Mouse (Mus musculus): Measurements from ENCODE around the gene Timm50.

Timm50 gene

GRCm38 (mm10) chr7:28328260-28328659, 16.4 kb upstream of the Timm50 start:
- no peak for DNase-seq (ENCODE audit: low read depth in 1 of 2, low spot score in 2 of 2)

GRCm38 (mm10) chr7:28326457-28326856, 14.6 kb upstream of the Timm50 start:
- DNase-seq (ENCODE audit: low read depth in 1 of 2, low spot score in 2 of 2) = no peak

GRCm38 (mm10) chr7:28325293-28325692, 13.4 kb upstream of the Timm50 start:
- DNase-seq (ENCODE audit: low read depth in 1 of 2, low spot score in 2 of 2) = no peak

GRCm38 (mm10) chr7:28321974-28322720, 10.3 kb upstream of the Timm50 start:
- DNase-seq (ENCODE audit: low read depth in 1 of 2, low spot score in 2 of 2) = no peak

GRCm38 (mm10) chr7:28318714-28319113, 6.8 kb upstream of the Timm50 start:
- DNase-seq (ENCODE audit: low read depth in 1 of 2, low spot score in 2 of 2) = no peak

GRCm38 (mm10) chr7:28318036-28318435, 6.2 kb upstream of the Timm50 start:
- no peak for DNase-seq (ENCODE audit: low read depth in 1 of 2, low spot score in 2 of 2)

GRCm38 (mm10) chr7:28311151-28311925, 534 bp downstream of the Timm50 start:
- DNase-seq (ENCODE audit: low read depth in 1 of 2, low spot score in 2 of 2) = no peak

- DNase-seq (ENCODE audit: low read depth in 1 of 2, low spot score in 2 of 2) = no peak
Measured at GRCm38 (mm10) chr7:28309737-28310136, 2.1 kb downstream of the Timm50 start.

- no peak for DNase-seq (ENCODE audit: low read depth in 1 of 2, low spot score in 2 of 2)
Measured at GRCm38 (mm10) chr7:28306216-28306615, 5.7 kb downstream of the Timm50 start.

GRCm38 (mm10) chr7:28305641-28306040, 6.2 kb downstream of the Timm50 start:
- DNase-seq (ENCODE audit: low read depth in 1 of 2, low spot score in 2 of 2) = no peak

- DNase-seq (ENCODE audit: low read depth in 1 of 2, low spot score in 2 of 2) = no peak
Measured at GRCm38 (mm10) chr7:28301616-28302433, 10.0 kb downstream of the Timm50 start, which contains the start of gene Dll3. Dll3 (minus strand) TSS chr7:28302238.

GRCm38 (mm10) chr7:28298837-28299625, 12.8 kb downstream of the Timm50 start:
- DNase-seq (ENCODE audit: low read depth in 1 of 2, low spot score in 2 of 2) = no peak

- DNase-seq (ENCODE audit: low read depth in 1 of 2, low spot score in 2 of 2) = no peak
Measured at GRCm38 (mm10) chr7:28294481-28294880, 17.4 kb downstream of the Timm50 start.

GRCm38 (mm10) chr7:28290638-28291590, 21.0 kb downstream of the Timm50 start, which contains the start of gene Selenov:
Selenov (minus strand) TSS chr7:28291186.
- DNase-seq (ENCODE audit: low read depth in 1 of 2, low spot score in 2 of 2) = no peak

- DNase-seq (ENCODE audit: low read depth in 1 of 2, low spot score in 2 of 2) = no peak
Measured at GRCm38 (mm10) chr7:28290165-28290564, 21.7 kb downstream of the Timm50 start.

- DNase-seq (ENCODE audit: low read depth in 1 of 2, low spot score in 2 of 2) = no peak
Measured at GRCm38 (mm10) chr7:28280630-28281029, 31.2 kb downstream of the Timm50 start.

GRCm38 (mm10) chr7:28278279-28278652, 33.6 kb downstream of the Timm50 start:
- DNase-seq (ENCODE audit: low read depth in 1 of 2, low spot score in 2 of 2) = no peak

GRCm38 (mm10) chr7:28277615-28278278, 34.1 kb downstream of the Timm50 start, which contains the start of gene Eid2b:
Eid2b (plus strand) TSS chr7:28277739.
- DNase-seq (ENCODE audit: low read depth in 1 of 2, low spot score in 2 of 2) = peak; percentile 82 to 90

- DNase-seq (ENCODE audit: low read depth in 1 of 2, low spot score in 2 of 2) = no peak
Measured at GRCm38 (mm10) chr7:28277237-28277614, 34.6 kb downstream of the Timm50 start.

Data from monocyte, adult 2 months (primary cell).